Comparison of ENCODE assay signal across 25 mouse cellular contexts in genomic region chr3:36816633-36817032, GRCm38 (mm10).
"Had no signal": no experiment of that assay in that cellular context is flagged by ENCODE, and none has a peak within 500 bp of the region (broad histone marks: within the 10 kb centered on the region; RNA-seq: fewer than 3 reads in every experiment).

No protein-coding gene starts in this region.

- H3K4me2 ChIP-seq: heart, embryonic 12.5 days; hindbrain, embryonic 13.5 days; hindbrain, embryonic 15.5 days; kidney, embryonic 15.5 days; limb, embryonic 12.5 days; liver, embryonic 11.5 days had no signal

- DNase-seq: gastrocnemius, postnatal 14 days; gastrocnemius, postnatal 36 days; heart, adult 18-20 months; heart, postnatal 10 days; heart, postnatal 4 days; kidney, adult 11 months; kidney, adult 2 months; kidney, adult 9 months; kidney, postnatal 14 days; kidney, postnatal 36 days; layer of hippocampus, adult 9-11 months; layer of hippocampus, postnatal 36 days; liver had no signal

- H3K36me3 ChIP-seq: heart, embryonic 10.5 days; heart, embryonic 12.5 days; hindbrain, embryonic 10.5 days; hindbrain, embryonic 13.5 days; hindbrain, embryonic 15.5 days; kidney, embryonic 15.5 days; limb, embryonic 10.5 days; limb, embryonic 12.5 days had no signal

- H3K27ac ChIP-seq: heart, embryonic 10.5 days; hindbrain, embryonic 10.5 days; hindbrain, embryonic 13.5 days; hindbrain, embryonic 15.5 days; hindbrain, postnatal 0 days; kidney, embryonic 15.5 days; kidney, postnatal 0 days; limb, embryonic 10.5 days; limb, embryonic 12.5 days had no signal

- H3K4me3 ChIP-seq: heart, embryonic 10.5 days; heart, embryonic 12.5 days; hindbrain, embryonic 10.5 days; hindbrain, embryonic 13.5 days; hindbrain, embryonic 15.5 days; kidney, embryonic 15.5 days; limb, embryonic 10.5 days; limb, embryonic 12.5 days had no signal

- H3K9me3 ChIP-seq: heart, embryonic 10.5 days; heart, embryonic 12.5 days; hindbrain, embryonic 10.5 days; hindbrain, embryonic 13.5 days; hindbrain, embryonic 15.5 days; kidney, embryonic 15.5 days; limb, embryonic 10.5 days; limb, embryonic 12.5 days had no signal

- ATAC-seq: hindbrain, postnatal 0 days; intestine, embryonic 16.5 days had no signal

- H3K9ac ChIP-seq: heart, embryonic 12.5 days; hindbrain, embryonic 13.5 days; hindbrain, embryonic 15.5 days; kidney, embryonic 15.5 days; limb, embryonic 12.5 days had no signal

- H3K27me3 ChIP-seq: heart, embryonic 12.5 days; hindbrain, embryonic 13.5 days; hindbrain, embryonic 15.5 days; kidney, embryonic 15.5 days; limb, embryonic 12.5 days had no signal

- H3K4me1 ChIP-seq: heart, embryonic 10.5 days; heart, embryonic 12.5 days; hindbrain, embryonic 13.5 days; hindbrain, embryonic 15.5 days; limb, embryonic 10.5 days had no signal
